Mouse (Mus musculus): ENCODE results near the gene Nek8.

GRCm38 (mm10) chr11:78179438-78179999, 3.0 kb upstream of the Nek8 start:
- no peak for TF ChIP-seq POLR2A (IDR thresholded peaks at IDR 0.05; ENCODE audit: insufficient read depth, low read depth, low read length)
- TF ChIP-seq CTCF (IDR thresholded peaks at IDR 0.05; ENCODE audit: insufficient read depth, low read depth, low read length), result no peak
